Mouse (Mus musculus) heart, embryonic 10.5 days (tissue): Measurements from ENCODE around the gene Cd7. TPM values are rescaled to one million over a fixed set of nuclear protein-coding genes. Genes with fewer than 3 reads are reported as not detected.
"Not testable (repeated sequence)": the region's sequence is repeated elsewhere in the genome, so short reads cannot be mapped to it uniquely, and the experiment has no call there.

Source experiments
- DNase-seq: peaks from one replicate; pipeline ENCODE4 v3.0.0-alpha.2; 2017; ENCODE audit warnings: low spot score
- H3K27ac ChIP-seq: fragments of 300-500 bp; sonication (generic); 2 replicates; pipeline ENCODE4 v1.5.1; 2016; ENCODE audit warnings: mild to moderate bottlenecking
- H3K27me3 ChIP-seq: fragments of 300-500 bp; sonication (generic); 2 replicates; pipeline ENCODE4 v1.6.1; 2016; ENCODE audit warnings: mild to moderate bottlenecking; ENCODE audit not compliant: poor library complexity, insufficient read depth, severe bottlenecking
- H3K36me3 ChIP-seq: fragments of 300-500 bp; sonication (generic); 2 replicates; pipeline ENCODE4 v1.6.1; 2016; ENCODE audit warnings: mild to moderate bottlenecking, moderate library complexity
- H3K4me1 ChIP-seq: fragments of 300-500 bp; sonication (generic); 2 replicates; pipeline ENCODE4 v1.6.1; 2016; ENCODE audit warnings: mild to moderate bottlenecking
- H3K4me3 ChIP-seq: fragments of 300-500 bp; sonication (generic); 2 replicates; pipeline ENCODE4 v1.5.1; 2016; ENCODE audit warnings: mild to moderate bottlenecking, moderate library complexity
- H3K9me3 ChIP-seq: fragments of 300-500 bp; sonication (generic); 2 replicates; pipeline ENCODE4 v1.6.1; 2016; ENCODE audit warnings: mild to moderate bottlenecking, moderate library complexity
- WGBS: fragments of 180-500 bp; shearing (Covaris S2); methylation state at CpG from one replicate; pipeline ENCODE4 v1.1.7; 2016; 5-methylcytosine and 5-hydroxymethylcytosine counted together
- polyA plus RNA-seq: library from polyadenylated mRNA; unstranded; fragments of >200 nt; fragmentation: Nextera tagmentation; extraction: Ambion mirVana; gene quantifications from 2 replicates; pipeline ENCODE4 v1.2.1, GENCODE M21; 2016

The Cd7 gene
- polyA plus RNA-seq = not detected in 2 replicates

DNA sequence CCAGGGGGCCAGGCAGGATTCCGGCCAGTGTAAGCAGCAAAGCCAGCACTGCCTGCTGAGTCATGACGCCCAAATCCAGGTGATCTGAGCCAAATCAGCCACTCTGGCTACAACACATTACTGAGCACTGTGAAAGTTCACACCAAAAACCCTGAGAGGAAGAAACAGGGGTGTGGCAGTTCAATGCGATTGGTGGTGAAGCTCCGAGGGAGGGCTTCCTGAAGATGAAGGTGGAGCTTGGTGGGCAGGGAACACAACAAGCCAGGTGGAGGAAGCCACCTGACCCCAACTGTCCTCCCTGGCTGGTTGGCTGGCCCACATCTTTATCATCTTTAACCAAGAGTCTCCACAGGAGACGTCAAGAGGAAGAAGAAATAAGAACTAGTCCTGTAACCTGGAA, at the start of gene Cd7:
TSS of gene Cd7 (minus strand) at position 117 of the 400 bp plus-strand sequence.
- Histone ChIP-seq H3K27ac (no peak within 1 kb of the TSS), H3K27me3 (peaks cover 42% of the 10 kb centered on the region), H3K4me3 (no peak within 1 kb of the TSS), H3K9me3 (no peaks in the 10 kb centered on the region), H3K4me1 (no peaks in the 10 kb centered on the region), H3K36me3 (no peaks in the 10 kb centered on the region)
- DNase-seq = no peak
- WGBS = 63% methylated on average over 5 of the region's 5 CpGs

GRCm38 (mm10) chr11:121088997-121089396, 49.8 kb upstream of the Cd7 start:
- H3K36me3 ChIP-seq = no peaks in the 10 kb centered on the region
- 40% methylated on average over 6 of the region's 6 CpGs for WGBS
- H3K4me3 ChIP-seq = no peak overlapping the region
- H3K27me3 ChIP-seq = 0 out of 2 replicates have a peak, but pooled peaks cover 6% of the 10 kb centered on the region
- no peak for DNase-seq
- H3K9me3 ChIP-seq = no peaks in the 10 kb centered on the region
- H3K4me1 ChIP-seq = peaks cover 17% of the 10 kb centered on the region; the same call in 1 of the 2 replicates
- no peak overlapping the region for H3K27ac ChIP-seq

GRCm38 (mm10) chr11:121086296-121086695, 47.1 kb upstream of the Cd7 start:
- Histone ChIP-seq H3K27me3 (peaks cover 5% of the 10 kb centered on the region), H3K4me1 (peaks cover 20% of the 10 kb centered on the region; the same call in 1 of the 2 replicates), H3K36me3 (no peaks in the 10 kb centered on the region), H3K27ac (no peak overlapping the region), H3K4me3 (no peak overlapping the region), H3K9me3 (no peaks in the 10 kb centered on the region)
- DNase-seq = no peak
- WGBS = 29% methylated on average over 4 of the region's 4 CpGs

- 74% methylated on average over 5 of the region's 5 CpGs for WGBS
- Histone ChIP-seq H3K9me3 (no peaks in the 10 kb centered on the region), H3K27ac (no peak overlapping the region), H3K36me3 (no peaks in the 10 kb centered on the region), H3K27me3 (peaks cover 11% of the 10 kb centered on the region), H3K4me3 (no peak overlapping the region), H3K4me1 (peaks cover 20% of the 10 kb centered on the region; the same call in 1 of the 2 replicates)
- DNase-seq = no peak
Observed at GRCm38 (mm10) chr11:121085181-121085580, 46.0 kb upstream of the Cd7 start.

DNA sequence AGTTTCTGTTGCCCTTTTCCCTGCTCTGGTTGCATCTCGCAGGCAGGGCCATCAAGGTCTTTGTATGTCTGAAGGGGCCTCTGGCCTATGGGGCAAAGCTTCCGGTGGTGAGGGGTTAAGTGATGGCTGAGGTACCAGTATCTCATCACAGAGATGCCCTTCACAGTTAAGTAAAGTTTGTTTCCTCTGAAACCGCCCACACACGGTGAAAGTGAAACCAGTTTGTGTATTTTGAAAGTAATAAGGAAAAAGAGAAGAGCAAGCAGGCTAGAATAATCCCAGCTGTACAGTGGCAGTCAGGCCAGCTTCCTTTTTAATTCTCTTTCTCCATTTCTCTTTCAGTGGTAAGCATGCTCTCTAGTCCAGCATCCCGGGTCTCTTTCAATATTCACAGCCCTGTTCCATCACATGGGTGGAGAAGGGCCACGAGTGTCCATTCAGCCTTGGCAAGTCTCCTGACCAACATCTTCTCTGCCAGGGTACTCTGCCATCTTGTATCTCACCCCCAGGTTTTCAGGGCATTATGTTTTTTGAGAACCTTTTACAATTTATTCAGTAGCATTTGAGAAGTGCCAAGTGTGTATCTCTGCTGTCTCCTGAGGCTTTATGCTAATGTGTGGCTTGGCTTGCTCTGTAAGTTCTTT, 43.8 kb upstream of the Cd7 start:
- H3K27me3 ChIP-seq = peaks cover 18% of the 10 kb centered on the region
- H3K9me3 ChIP-seq = no peaks in the 10 kb centered on the region
- no peak overlapping the region for H3K4me3 ChIP-seq
- DNase-seq = no peak
- WGBS = 72% methylated on average over 6 of the region's 6 CpGs
- H3K27ac ChIP-seq = no peak overlapping the region
- H3K4me1 ChIP-seq = 0 out of 2 replicates have a peak, but pooled peaks cover 9% of the 10 kb centered on the region
- H3K36me3 ChIP-seq = no peaks in the 10 kb centered on the region

DNA sequence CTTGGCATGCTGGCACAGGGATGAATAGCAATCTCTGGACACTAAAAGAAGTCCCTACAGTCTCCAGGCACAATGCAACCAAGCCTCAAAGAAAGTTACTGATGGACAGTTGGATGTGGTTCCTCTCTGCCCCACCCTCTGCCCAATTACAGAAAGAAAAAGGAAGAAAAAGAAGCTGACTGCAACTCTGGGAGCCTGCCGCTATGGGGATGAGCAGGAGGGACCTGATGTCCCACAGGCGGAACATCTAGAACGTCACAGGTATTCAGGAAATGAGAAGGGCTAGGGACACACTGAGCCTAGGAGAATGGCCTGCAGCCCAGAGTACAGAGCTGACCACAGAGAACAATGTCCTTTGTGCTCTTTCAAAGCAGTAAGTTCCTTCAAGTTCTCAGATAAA, 43.0 kb upstream of the Cd7 start:
- H3K4me3 ChIP-seq = no peak overlapping the region
- peaks cover 18% of the 10 kb centered on the region for H3K27me3 ChIP-seq
- H3K4me1 ChIP-seq = 0 out of 2 replicates have a peak, but pooled peaks cover 9% of the 10 kb centered on the region
- 83% methylated on average over 3 of the region's 3 CpGs for WGBS
- DNase-seq = no peak
- H3K36me3 ChIP-seq = no peaks in the 10 kb centered on the region
- no peaks in the 10 kb centered on the region for H3K9me3 ChIP-seq
- H3K27ac ChIP-seq = no peak overlapping the region

GRCm38 (mm10) chr11:121081120-121081519, 41.9 kb upstream of the Cd7 start, which contains the start of gene Sectm1a:
TSS of gene Sectm1a (minus strand) at chr11:121081220.
- Histone ChIP-seq H3K9me3 (no peaks in the 10 kb centered on the region), H3K4me1 (0 out of 2 replicates have a peak, but pooled peaks cover 6% of the 10 kb centered on the region), H3K27ac (no peak within 1 kb of the TSS), H3K36me3 (no peaks in the 10 kb centered on the region), H3K4me3 (no peak within 1 kb of the TSS), H3K27me3 (peaks cover 18% of the 10 kb centered on the region)
- no peak for DNase-seq
- WGBS = 70% methylated on average over 3 of the region's 3 CpGs

GRCm38 (mm10) chr11:121080330-121080729, 41.1 kb upstream of the Cd7 start:
- WGBS = 89% methylated on average over 8 of the region's 8 CpGs
- no peaks in the 10 kb centered on the region for H3K36me3 ChIP-seq
- no peak for DNase-seq
- no peak overlapping the region for H3K27ac ChIP-seq
- no peaks in the 10 kb centered on the region for H3K9me3 ChIP-seq
- H3K4me1 ChIP-seq = 0 out of 2 replicates have a peak, but pooled peaks cover 2% of the 10 kb centered on the region
- H3K27me3 ChIP-seq = peaks cover 18% of the 10 kb centered on the region
- no peak overlapping the region for H3K4me3 ChIP-seq

- no peak overlapping the region for H3K27ac ChIP-seq
- peaks cover 8% of the 10 kb centered on the region; the same call in 1 of the 2 replicates for H3K27me3 ChIP-seq
- no peak for DNase-seq
- 75% methylated on average over 5 of the region's 5 CpGs for WGBS
- H3K36me3 ChIP-seq = no peaks in the 10 kb centered on the region
- no peaks in the 10 kb centered on the region for H3K9me3 ChIP-seq
- no peak overlapping the region for H3K4me3 ChIP-seq
- H3K4me1 ChIP-seq = no peaks in the 10 kb centered on the region
Observed at GRCm38 (mm10) chr11:121075655-121076054, 36.4 kb upstream of the Cd7 start.

- 89% methylated on average over 12 of the region's 16 CpGs for WGBS
- not testable (repeated sequence) for H3K27me3 ChIP-seq, H3K4me1 ChIP-seq, DNase-seq, H3K27ac ChIP-seq, H3K36me3 ChIP-seq, H3K9me3 ChIP-seq, H3K4me3 ChIP-seq
Observed at GRCm38 (mm10) chr11:121069662-121070061, 30.4 kb upstream of the Cd7 start.

DNA sequence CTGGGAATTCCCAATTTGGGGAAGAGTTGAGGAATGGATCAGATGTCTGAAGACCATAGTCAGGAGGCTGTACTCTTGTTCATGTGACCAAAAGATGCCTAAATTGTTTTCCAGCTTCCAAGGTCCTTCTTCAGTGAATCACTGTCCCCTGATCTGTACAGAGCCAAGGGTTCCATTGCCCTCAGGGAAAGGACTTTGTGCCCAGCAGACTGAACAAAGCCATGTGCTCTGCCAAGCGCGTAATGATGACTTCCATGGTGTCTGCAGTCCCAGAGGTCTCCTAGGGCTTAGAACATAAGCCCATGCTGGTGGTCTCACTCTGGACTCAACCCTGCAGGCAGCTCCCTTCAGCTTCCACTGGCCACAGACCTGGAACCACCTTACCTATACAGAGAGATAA, 28.7 kb upstream of the Cd7 start:
- no peaks in the 10 kb centered on the region for H3K4me1 ChIP-seq
- no peak for DNase-seq
- H3K9me3 ChIP-seq = no peaks in the 10 kb centered on the region
- no peak overlapping the region for H3K4me3 ChIP-seq
- H3K27ac ChIP-seq = no peak overlapping the region
- WGBS = 94% methylated on average over 2 of the region's 2 CpGs
- H3K36me3 ChIP-seq = no peaks in the 10 kb centered on the region
- H3K27me3 ChIP-seq = peaks cover 10% of the 10 kb centered on the region; the same call in 1 of the 2 replicates

- Histone ChIP-seq H3K4me3 (no peak overlapping the region), H3K36me3 (no peaks in the 10 kb centered on the region), H3K4me1 (no peaks in the 10 kb centered on the region), H3K27ac (no peak overlapping the region), H3K9me3 (no peaks in the 10 kb centered on the region), H3K27me3 (peaks cover 16% of the 10 kb centered on the region; the same call in 1 of the 2 replicates)
- 83% methylated on average over 3 of the region's 3 CpGs for WGBS
- no peak for DNase-seq
Observed at GRCm38 (mm10) chr11:121064197-121064596, 25.0 kb upstream of the Cd7 start.

DNA sequence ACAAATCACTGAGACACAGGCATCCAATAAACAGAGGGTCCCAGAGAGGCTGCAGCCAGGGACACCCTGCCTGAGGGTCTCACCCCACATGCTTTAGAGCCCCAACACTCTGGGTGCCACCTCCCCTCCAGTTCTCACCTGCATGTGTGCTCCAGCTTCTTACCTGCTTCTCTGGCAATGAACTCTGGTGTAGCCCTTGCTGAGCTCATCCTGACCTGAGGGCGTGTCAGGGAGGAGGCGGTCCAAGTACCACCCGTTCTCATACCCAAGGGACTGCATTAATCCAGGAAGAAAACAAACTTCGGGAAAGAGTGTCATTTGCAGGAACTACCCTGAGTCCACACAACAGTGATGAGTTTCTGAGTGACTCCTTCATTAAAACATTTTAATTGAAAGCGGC, 24.2 kb upstream of the Cd7 start, which contains the start of gene Sectm1b:
TSS of gene Sectm1b (minus strand) at position 191 of the 400 bp plus-strand sequence.
- Histone ChIP-seq H3K4me1 (no peaks in the 10 kb centered on the region), H3K9me3 (no peaks in the 10 kb centered on the region), H3K36me3 (no peaks in the 10 kb centered on the region), H3K27ac (no peak within 1 kb of the TSS), H3K4me3 (no peak within 1 kb of the TSS), H3K27me3 (peaks cover 16% of the 10 kb centered on the region; the same call in 1 of the 2 replicates)
- DNase-seq = no peak
- 79% methylated on average over 5 of the region's 5 CpGs for WGBS
